Mouse (Mus musculus) ES-E14 (cell line): ENCODE results near the gene Cry2.

ENCODE experiments used
- CHD2 ChIP-seq: IDR thresholded peaks from 2 replicates; pipeline ENCODE4 v1.6.1; 2014; ENCODE audit warnings: mild to moderate bottlenecking, low read depth, low read length, inconsistent platforms
- MAFK ChIP-seq: IDR thresholded peaks from 2 replicates; pipeline ENCODE4 v1.6.1; 2014; ENCODE audit warnings: mild to moderate bottlenecking, low read depth, low read length, inconsistent platforms; ENCODE audit not compliant: insufficient read depth

- no peak for TF ChIP-seq CHD2
- TF ChIP-seq MAFK: no peak
Measured at GRCm38 (mm10) chr2:92360186-92360823, 73.5 kb downstream of the Cry2 start.
